Mouse (Mus musculus) kidney, adult 2 months (tissue): Measurements from ENCODE around the gene Atg101. TPM values are rescaled to one million over a fixed set of nuclear protein-coding genes. Genes with fewer than 3 reads are reported as not detected.
A peak's percentile ranks its signal among the peaks of the same experiment; 100 is the strongest.
"Not testable (repeated sequence)": the region's sequence is repeated elsewhere in the genome, so short reads cannot be mapped to it uniquely, and the experiment has no call there.

Experiments used
- DNase-seq: peaks from one replicate; pipeline ENCODE4 v3.0.0; 2021
- H3K27ac ChIP-seq: fragments of 200-500 bp; 2 replicates; pipeline ENCODE4 v1.5.1; 2012; ENCODE audit warnings: low read depth, low read length, control low read depth, inconsistent platforms; ENCODE audit not compliant: insufficient read depth
- H3K27me3 ChIP-seq: fragments of 200-500 bp; replicated peaks from 2 replicates; pipeline ENCODE4 v1.6.1; 2012; ENCODE audit warnings: mild to moderate bottlenecking, moderate library complexity, low read length, inconsistent platforms; ENCODE audit not compliant: control insufficient read depth, insufficient read depth
- H3K36me3 ChIP-seq: fragments of 200-500 bp; 2 replicates; pipeline ENCODE4 v1.6.1; 2012; ENCODE audit warnings: mild to moderate bottlenecking, moderate library complexity, low read length, inconsistent platforms; ENCODE audit not compliant: control insufficient read depth, insufficient read depth
- H3K4me1 ChIP-seq: fragments of 200-500 bp; 2 replicates; pipeline ENCODE4 v1.6.1; 2011; ENCODE audit warnings: low read length; ENCODE audit not compliant: control insufficient read depth, insufficient read depth
- H3K4me3 ChIP-seq: fragments of 200-500 bp; 2 replicates; pipeline ENCODE4 v1.5.1; 2011; ENCODE audit warnings: mild to moderate bottlenecking, low read depth, low read length, control low read depth; ENCODE audit not compliant: insufficient read depth
- CTCF ChIP-seq: fragments of 200-500 bp; conservative IDR thresholded peaks from 2 replicates; pipeline ENCODE4 v1.5.1; 2011; ENCODE audit warnings: low read depth, mild to moderate bottlenecking, control low read depth, low read length, moderate library complexity, mixed read lengths; ENCODE audit not compliant: insufficient read depth, insufficient read length
- POLR2A ChIP-seq: fragments of 200-500 bp; IDR thresholded peaks from one replicate; pipeline ENCODE4 v1.6.1; 2011; ENCODE audit warnings: low read depth, low read length, control low read depth
- whole genome bisulfite sequencing: fragments of 180-500 bp; shearing (Covaris S2); methylation state at CpG from one replicate; pipeline ENCODE4 v1.1.7; 2018; 5-methylcytosine and 5-hydroxymethylcytosine counted together
- polyA plus RNA-seq: library from polyadenylated mRNA; depleted of rRNA; stranded (reverse); fragments of >200 nt; gene quantifications from 2 replicates; pipeline ENCODE4 v1.2.3, GENCODE M21; 2012

Gene Atg101
- polyA plus RNA-seq, 1 experiment, result 48.7 TPM

- DNase-seq, result no peak
- 85% methylated on average over 5 of the region's 5 CpGs for WGBS
- Histone ChIP-seq H3K27me3 (no peaks in the 10 kb centered on the region), H3K4me1 (peaks cover 9% of the 10 kb centered on the region), H3K36me3 (no peaks in the 10 kb centered on the region), H3K27ac (no peak overlapping the region), H3K4me3 (no peak overlapping the region)
- TF ChIP-seq POLR2A, result no peak
- no peak for TF ChIP-seq CTCF
These were observed 38.0 kb downstream of the Atg101 start for GRCm38 (mm10) chr15:101322106-101322505.

GRCm38 (mm10) chr15:101322640-101323039, 38.6 kb downstream of the Atg101 start:
- Histone ChIP-seq H3K36me3 (no peaks in the 10 kb centered on the region), H3K4me1 (peaks cover 9% of the 10 kb centered on the region), H3K4me3 (no peak overlapping the region), H3K27me3 (no peaks in the 10 kb centered on the region), H3K27ac (no peak overlapping the region)
- no peak for TF ChIP-seq POLR2A
- no peak for TF ChIP-seq CTCF
- 94% methylated on average over 7 of the region's 7 CpGs for WGBS
- DNase-seq, result no peak

- TF ChIP-seq CTCF (no peak), POLR2A (no peak)
These were observed 39.4 kb downstream of the Atg101 start for GRCm38 (mm10) chr15:101323511-101323910.

GRCm38 (mm10) chr15:101324409-101324808, 40.3 kb downstream of the Atg101 start:
- not testable (repeated sequence) for DNase-seq, H3K27me3 ChIP-seq, H3K4me1 ChIP-seq, H3K27ac ChIP-seq, H3K4me3 ChIP-seq, H3K36me3 ChIP-seq

More at GRCm38 (mm10) chr15:101323511-101323910, 39.4 kb downstream of the Atg101 start:
- Histone ChIP-seq H3K36me3 (no peaks in the 10 kb centered on the region), H3K4me1 (peaks cover 9% of the 10 kb centered on the region), H3K27me3 (no peaks in the 10 kb centered on the region), H3K4me3 (no peak overlapping the region), H3K27ac (no peak overlapping the region)
- 96% methylated on average over 5 of the region's 5 CpGs for WGBS
- DNase-seq, result no peak

GRCm38 (mm10) chr15:101325991-101326534, 42.0 kb downstream of the Atg101 start:
- TF ChIP-seq POLR2A (no peak), CTCF (no peak)
- Histone ChIP-seq H3K4me3 (no peak overlapping the region), H3K36me3 (no peaks in the 10 kb centered on the region), H3K4me1 (no peaks in the 10 kb centered on the region), H3K27ac (no peak overlapping the region), H3K27me3 (no peaks in the 10 kb centered on the region)
- no peak for DNase-seq
- 54% methylated on average over 10 of the region's 10 CpGs for WGBS

- peak; percentile 86 for DNase-seq
- no peak for TF ChIP-seq POLR2A
- TF ChIP-seq CTCF, result peak; percentile 89
- 5% methylated on average over 6 of the region's 6 CpGs for WGBS
- no peak overlapping the region for H3K27ac ChIP-seq
- H3K27me3 ChIP-seq, result no peaks in the 10 kb centered on the region
- H3K4me3 ChIP-seq, result no peak overlapping the region
- no peaks in the 10 kb centered on the region for H3K36me3 ChIP-seq
- no peaks in the 10 kb centered on the region for H3K4me1 ChIP-seq
These were observed 43.2 kb downstream of the Atg101 start for GRCm38 (mm10) chr15:101327282-101327681.

- no peaks in the 10 kb centered on the region for H3K27me3 ChIP-seq
- no peak overlapping the region for H3K4me3 ChIP-seq
- WGBS, result 80% methylated on average over 3 of the region's 3 CpGs
- TF ChIP-seq POLR2A, result no peak
- TF ChIP-seq CTCF, result no peak
- no peaks in the 10 kb centered on the region for H3K36me3 ChIP-seq
- no peak for DNase-seq
- no peak overlapping the region for H3K27ac ChIP-seq
- no peaks in the 10 kb centered on the region for H3K4me1 ChIP-seq
These were observed 44.9 kb downstream of the Atg101 start for GRCm38 (mm10) chr15:101328876-101329563.

- H3K4me1 ChIP-seq, result no peaks in the 10 kb centered on the region
- no peaks in the 10 kb centered on the region for H3K36me3 ChIP-seq
- no peak overlapping the region for H3K27ac ChIP-seq
- H3K27me3 ChIP-seq, result no peaks in the 10 kb centered on the region
- 66% methylated on average over 3 of the region's 3 CpGs for WGBS
- DNase-seq, result no peak
- no peak overlapping the region for H3K4me3 ChIP-seq
- TF ChIP-seq POLR2A (no peak), CTCF (no peak)
These were observed 45.5 kb downstream of the Atg101 start for GRCm38 (mm10) chr15:101329564-101329892.
